Mouse (Mus musculus): Measurements from ENCODE around the gene Mpzl1. TPM values are rescaled to one million over a fixed set of nuclear protein-coding genes. Genes with fewer than 3 reads are reported as not detected.

Mpzl1 gene
- polyA plus RNA-seq, 1 experiment from 2014 or later, result 71.4 TPM

DNA sequence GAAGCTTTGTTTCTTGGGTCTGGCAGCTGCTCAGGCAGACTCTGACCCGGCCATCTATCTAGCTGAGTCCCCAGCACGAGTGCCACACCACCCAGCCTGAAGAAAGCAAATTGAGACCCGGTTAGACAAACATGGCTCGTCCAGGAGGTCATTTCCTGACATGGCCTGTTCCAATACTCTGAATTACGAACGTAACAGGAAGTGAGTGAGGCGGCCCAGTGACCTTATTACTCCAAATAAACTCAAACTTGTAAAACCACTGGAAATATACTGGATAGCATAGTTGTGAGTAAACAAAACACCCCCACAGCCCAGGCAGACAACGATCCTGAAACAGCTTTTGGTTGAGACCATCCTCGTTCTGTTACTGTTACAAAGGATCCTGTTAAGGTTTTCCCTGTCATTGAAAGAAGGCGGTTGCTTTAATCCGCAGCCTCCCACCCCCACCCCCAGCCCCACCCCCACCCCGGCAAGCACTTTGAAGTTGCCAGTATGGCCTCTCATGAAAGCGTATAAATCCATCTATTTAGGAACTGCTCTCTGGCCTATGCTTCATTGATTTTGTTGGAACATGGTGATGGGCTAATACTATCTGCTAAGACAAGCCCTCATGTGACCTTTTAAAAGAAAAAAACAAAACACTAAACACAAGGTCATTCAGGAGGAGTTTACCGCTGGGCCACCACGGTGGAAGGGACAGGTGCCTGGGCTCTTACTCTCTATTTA lies 17.0 kb downstream of the Mpzl1 start:
- no peak overlapping the region for H3K9ac ChIP-seq (ENCODE audit: low read length)
- H3K4me1 ChIP-seq (replicated peaks; ENCODE audit: control insufficient read depth, insufficient read depth), result no peaks in the 10 kb centered on the region; the same call in 1 of the 2 replicates
- 17% methylated on average over 15 of the region's 15 CpGs for WGBS
- peaks cover 5% of the 10 kb centered on the region; the same call in 1 of the 2 replicates for H3K36me3 ChIP-seq (ENCODE audit: control insufficient read depth, insufficient read depth, low read length)
- H3K4me2 ChIP-seq (replicated peaks; ENCODE audit: low read depth), result peak overlapping the region; percentile 31
- no peak overlapping the region for H3K4me3 ChIP-seq (ENCODE audit: low read depth, low read length)
- TF ChIP-seq EP300 (optimal IDR thresholded peaks at IDR 0.05) (no peak), CTCF (IDR thresholded peaks at IDR 0.05; ENCODE audit: low read depth) (no peak)
- ATAC-seq (ENCODE audit: low FRiP score, low TSS enrichment) (peak; percentile 79), DNase-seq (ENCODE audit: low spot score) (peak; percentile 45)
- peak overlapping the region; percentile 79 for H3K27ac ChIP-seq (replicated peaks)
- H3K9me3 ChIP-seq (ENCODE audit: control insufficient read depth, low read length), result no peaks in the 10 kb centered on the region
- H3K27me3 ChIP-seq (ENCODE audit: control insufficient read depth, insufficient read depth, low read length), result no peaks in the 10 kb centered on the region

DNA sequence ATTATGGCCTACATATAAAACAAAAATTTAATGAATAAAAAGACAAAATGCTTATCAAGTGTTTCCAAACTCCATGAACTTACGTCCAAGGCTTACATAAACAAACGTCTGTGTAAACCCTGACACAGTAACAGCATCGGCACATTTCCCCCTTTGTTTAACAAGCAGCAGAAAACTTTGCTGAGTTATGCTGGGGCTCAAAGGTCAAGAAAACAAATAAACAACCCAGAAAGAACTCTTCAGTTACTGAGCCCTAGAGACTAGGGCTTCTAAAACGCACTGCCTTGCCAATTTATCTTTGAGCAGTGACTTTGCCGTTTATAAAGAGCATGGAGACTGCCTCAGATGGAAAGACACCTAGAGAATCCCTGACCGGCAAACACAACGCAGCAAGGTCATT lies 17.7 kb downstream of the Mpzl1 start:
- H3K9me3 ChIP-seq (ENCODE audit: control insufficient read depth, low read length), result no peaks in the 10 kb centered on the region
- 12% methylated on average over 7 of the region's 7 CpGs for WGBS
- peak overlapping the region; percentile 31; the same call in 1 of the 2 replicates for H3K4me2 ChIP-seq (replicated peaks; ENCODE audit: low read depth)
- peak; percentile 45; the same call in 1 of the 2 replicates for ATAC-seq (ENCODE audit: low FRiP score, low TSS enrichment)
- no peaks in the 10 kb centered on the region for H3K27me3 ChIP-seq (ENCODE audit: control insufficient read depth, insufficient read depth, low read length)
- peaks cover 5% of the 10 kb centered on the region; the same call in 1 of the 2 replicates for H3K36me3 ChIP-seq (ENCODE audit: control insufficient read depth, insufficient read depth, low read length)
- H3K4me1 ChIP-seq (replicated peaks; ENCODE audit: control insufficient read depth, insufficient read depth), result no peaks in the 10 kb centered on the region; the same call in 1 of the 2 replicates
- H3K9ac ChIP-seq (ENCODE audit: low read length), result no peak overlapping the region
- TF ChIP-seq CTCF (IDR thresholded peaks at IDR 0.05; ENCODE audit: low read depth) (no peak), EP300 (optimal IDR thresholded peaks at IDR 0.05) (no peak)
- DNase-seq (ENCODE audit: low spot score), result no peak
- H3K4me3 ChIP-seq (ENCODE audit: low read depth, low read length), result no peak overlapping the region
- H3K27ac ChIP-seq (replicated peaks), result peak overlapping the region; percentile 79

- Histone ChIP-seq H3K9me3 (ENCODE audit: control insufficient read depth, low read length) (no peaks in the 10 kb centered on the region), H3K36me3 (ENCODE audit: control insufficient read depth, insufficient read depth, low read length) (peaks cover 5% of the 10 kb centered on the region; the same call in 1 of the 2 replicates), H3K4me1 (replicated peaks; ENCODE audit: control insufficient read depth, insufficient read depth) (no peaks in the 10 kb centered on the region; the same call in 1 of the 2 replicates), H3K4me3 (ENCODE audit: low read depth, low read length) (no peak overlapping the region), H3K4me2 (replicated peaks; ENCODE audit: low read depth) (no peak overlapping the region), H3K9ac (ENCODE audit: low read length) (no peak overlapping the region), H3K27ac (replicated peaks) (no peak overlapping the region), H3K27me3 (ENCODE audit: control insufficient read depth, insufficient read depth, low read length) (no peaks in the 10 kb centered on the region)
- DNase-seq (ENCODE audit: low spot score) (no peak), ATAC-seq (ENCODE audit: low FRiP score, low TSS enrichment) (no peak)
- TF ChIP-seq EP300 (optimal IDR thresholded peaks at IDR 0.05), result no peak
- TF ChIP-seq CTCF (IDR thresholded peaks at IDR 0.05; ENCODE audit: low read depth), result no peak
- WGBS, result 98% methylated on average over 3 of the region's 3 CpGs
Measured at GRCm38 (mm10) chr1:165614793-165615192, 19.5 kb downstream of the Mpzl1 start.

- no peaks in the 10 kb centered on the region; the same call in 1 of the 2 replicates for H3K4me1 ChIP-seq (replicated peaks; ENCODE audit: control insufficient read depth, insufficient read depth)
- H3K36me3 ChIP-seq (ENCODE audit: control insufficient read depth, insufficient read depth, low read length), result peaks cover 5% of the 10 kb centered on the region; the same call in 1 of the 2 replicates
- no peaks in the 10 kb centered on the region for H3K27me3 ChIP-seq (ENCODE audit: control insufficient read depth, insufficient read depth, low read length)
- no peak overlapping the region for H3K27ac ChIP-seq (replicated peaks)
- TF ChIP-seq EP300 (optimal IDR thresholded peaks at IDR 0.05) (no peak), CTCF (IDR thresholded peaks at IDR 0.05; ENCODE audit: low read depth) (no peak)
- no peak for ATAC-seq (ENCODE audit: low FRiP score, low TSS enrichment)
- no peak overlapping the region for H3K9ac ChIP-seq (ENCODE audit: low read length)
- no peak overlapping the region for H3K4me2 ChIP-seq (replicated peaks; ENCODE audit: low read depth)
- no peak overlapping the region for H3K4me3 ChIP-seq (ENCODE audit: low read depth, low read length)
- DNase-seq (ENCODE audit: low spot score), result no peak
- no peaks in the 10 kb centered on the region for H3K9me3 ChIP-seq (ENCODE audit: control insufficient read depth, low read length)
- WGBS, result 63% methylated on average over 4 of the region's 4 CpGs
Measured at GRCm38 (mm10) chr1:165613926-165614325, 20.4 kb downstream of the Mpzl1 start.

GRCm38 (mm10) chr1:165612714-165613113 lies 21.6 kb downstream of the Mpzl1 start:
- TF ChIP-seq CTCF (IDR thresholded peaks at IDR 0.05; ENCODE audit: low read depth) (no peak), EP300 (optimal IDR thresholded peaks at IDR 0.05) (no peak)
- H3K4me1 ChIP-seq (replicated peaks; ENCODE audit: control insufficient read depth, insufficient read depth), result no peaks in the 10 kb centered on the region; the same call in 1 of the 2 replicates
- H3K27ac ChIP-seq (replicated peaks), result no peak overlapping the region
- WGBS, result 63% methylated on average over 5 of the region's 5 CpGs
- DNase-seq (ENCODE audit: low spot score), result no peak
- no peak overlapping the region for H3K4me3 ChIP-seq (ENCODE audit: low read depth, low read length)
- H3K4me2 ChIP-seq (replicated peaks; ENCODE audit: low read depth), result no peak overlapping the region
- no peak overlapping the region for H3K9ac ChIP-seq (ENCODE audit: low read length)
- ATAC-seq (ENCODE audit: low FRiP score, low TSS enrichment), result no peak
- H3K9me3 ChIP-seq (ENCODE audit: control insufficient read depth, low read length), result no peaks in the 10 kb centered on the region
- H3K36me3 ChIP-seq (ENCODE audit: control insufficient read depth, insufficient read depth, low read length), result peaks cover 5% of the 10 kb centered on the region; the same call in 1 of the 2 replicates
- H3K27me3 ChIP-seq (ENCODE audit: control insufficient read depth, insufficient read depth, low read length), result no peaks in the 10 kb centered on the region

All from stomach, postnatal 0 days (tissue).